Mouse (Mus musculus) WW6 (cell line): ENCODE data around the gene D630045J12Rik.

Source experiments
- DNase-seq: peaks from one replicate; pipeline ENCODE4 v3.0.0-alpha.2; 2013; ENCODE audit warnings: low read depth, low spot score

D630045J12Rik gene

DNA sequence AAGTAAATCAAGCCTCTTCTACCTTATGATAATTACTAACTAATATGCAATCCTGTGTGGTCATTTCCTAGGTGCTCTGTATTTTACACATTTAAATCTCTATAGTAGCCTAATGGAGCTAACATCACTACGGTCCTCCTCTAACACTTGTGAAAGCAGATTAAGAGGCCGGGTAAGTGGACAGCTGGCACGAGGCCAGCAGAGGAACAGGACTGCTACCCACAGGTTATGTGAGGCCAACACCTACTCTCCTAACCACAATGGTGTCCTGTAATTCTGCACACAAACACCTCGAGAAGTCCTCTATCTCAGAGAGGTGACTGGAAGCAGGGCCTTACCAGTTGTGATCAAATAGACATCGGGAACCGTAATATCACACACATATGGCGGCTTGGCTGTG lies 59.8 kb downstream of the D630045J12Rik start:
- DNase-seq = no peak

GRCm38 (mm10) chr6:38192952-38193351 lies 60.9 kb downstream of the D630045J12Rik start:
- no peak for DNase-seq

GRCm38 (mm10) chr6:38186312-38186950 lies 67.4 kb downstream of the D630045J12Rik start:
- DNase-seq = no peak

DNA sequence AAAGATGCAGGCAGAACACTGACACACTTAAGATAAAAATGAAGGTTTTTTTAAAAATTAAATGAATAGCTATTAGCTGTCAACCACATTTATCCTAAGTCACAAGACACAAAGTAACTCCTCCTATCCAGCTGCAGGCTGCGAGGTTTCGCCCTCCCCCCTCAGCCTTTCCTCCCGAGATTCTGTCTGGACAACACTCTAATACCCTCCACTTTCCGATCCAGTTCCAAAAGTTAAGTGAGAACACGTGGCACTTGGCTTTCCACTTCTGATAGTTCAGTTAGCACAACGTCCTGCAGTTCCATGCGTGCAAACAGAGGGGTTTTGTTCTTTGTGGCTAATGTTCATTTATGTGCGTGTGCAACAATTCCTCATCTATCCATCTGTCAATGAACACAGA lies 69.0 kb downstream of the D630045J12Rik start:
- DNase-seq = no peak

- no peak for DNase-seq
These were observed 72.0 kb downstream of the D630045J12Rik start for GRCm38 (mm10) chr6:38181756-38182318.

DNA sequence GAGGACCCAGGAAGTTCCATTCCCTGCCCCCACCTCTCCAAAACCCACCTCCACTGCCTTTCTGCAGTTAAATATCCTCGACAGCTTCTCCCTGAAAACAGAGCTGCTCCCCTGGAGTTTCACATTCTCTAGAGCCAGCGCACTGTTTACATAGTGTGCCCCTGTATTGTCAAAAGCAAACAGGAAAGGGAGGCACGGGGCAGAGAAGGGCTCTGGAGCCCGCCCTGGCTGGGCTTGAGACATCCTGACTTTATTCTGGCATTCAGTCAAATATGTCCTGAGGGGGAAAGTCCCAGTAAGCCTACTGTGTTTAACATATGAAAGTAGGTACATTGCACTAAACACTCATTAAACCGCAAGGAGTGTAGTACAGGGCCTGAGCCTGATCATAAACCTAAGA lies 73.1 kb downstream of the D630045J12Rik start:
- DNase-seq = no peak

DNA sequence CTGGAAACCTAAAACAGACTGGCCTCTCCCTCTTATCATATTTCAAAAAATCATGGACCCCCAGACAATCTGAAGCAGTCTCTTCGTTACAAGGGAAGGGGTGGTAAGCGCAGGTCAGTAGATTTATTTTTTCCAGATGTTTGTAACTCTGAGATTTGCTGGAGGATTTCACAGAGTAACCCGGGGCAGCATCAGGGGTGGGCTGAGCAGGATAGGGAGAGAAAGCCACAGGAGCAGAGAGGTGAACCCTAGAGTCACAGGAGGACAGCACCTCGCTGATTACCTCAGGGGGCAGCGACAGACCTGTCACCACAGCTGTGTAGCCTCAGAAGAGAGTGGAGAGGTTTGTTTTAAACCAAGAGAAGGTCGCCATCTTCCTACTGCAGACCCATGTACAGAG lies 88.4 kb downstream of the D630045J12Rik start:
- DNase-seq = no peak

- DNase-seq = no peak
These were observed 89.1 kb downstream of the D630045J12Rik start for GRCm38 (mm10) chr6:38164705-38165104.

GRCm38 (mm10) chr6:38162825-38163504 lies 90.8 kb downstream of the D630045J12Rik start:
- no peak for DNase-seq

DNA sequence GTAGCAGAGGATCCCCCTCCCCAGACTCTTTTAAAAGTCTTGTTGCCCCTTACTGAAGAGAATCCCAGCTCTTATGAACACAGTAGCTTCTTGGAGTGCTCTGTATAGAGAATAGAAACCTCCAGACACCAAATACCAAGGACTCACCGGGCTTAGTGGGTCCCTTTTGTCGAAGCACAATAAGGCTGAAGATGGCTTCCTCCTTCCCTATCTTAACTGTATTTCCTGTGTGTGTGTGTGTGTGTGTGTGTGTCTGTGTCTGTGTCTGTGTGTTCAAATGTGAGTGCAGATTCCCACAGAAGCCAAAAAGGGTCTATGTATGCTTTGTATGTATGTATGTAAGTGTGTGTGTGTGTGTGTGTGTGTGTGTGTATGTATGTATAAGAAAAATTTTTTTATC lies 93.3 kb downstream of the D630045J12Rik start:
- DNase-seq = no peak

DNA sequence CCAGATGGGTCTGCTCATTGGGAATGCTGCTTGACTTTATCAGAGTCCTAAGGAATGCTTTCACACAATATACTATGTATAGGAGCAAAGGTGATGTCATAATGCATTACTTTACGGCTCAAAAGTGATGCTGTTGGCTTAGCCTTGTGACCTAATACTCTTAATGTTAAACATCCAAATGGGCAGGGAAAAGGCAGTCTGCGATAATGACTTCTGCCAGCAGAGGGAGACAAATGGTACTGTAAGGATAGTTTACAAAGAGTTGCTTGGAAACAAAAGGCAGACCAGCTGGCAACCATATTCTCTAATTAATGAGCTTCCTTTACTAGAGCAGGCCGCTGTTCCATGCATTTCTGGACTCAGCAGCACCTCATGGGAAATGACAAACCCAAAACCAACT lies 93.7 kb downstream of the D630045J12Rik start:
- peak; percentile 45 for DNase-seq

- DNase-seq = no peak
These were observed 94.2 kb downstream of the D630045J12Rik start for GRCm38 (mm10) chr6:38159576-38159975.

DNA sequence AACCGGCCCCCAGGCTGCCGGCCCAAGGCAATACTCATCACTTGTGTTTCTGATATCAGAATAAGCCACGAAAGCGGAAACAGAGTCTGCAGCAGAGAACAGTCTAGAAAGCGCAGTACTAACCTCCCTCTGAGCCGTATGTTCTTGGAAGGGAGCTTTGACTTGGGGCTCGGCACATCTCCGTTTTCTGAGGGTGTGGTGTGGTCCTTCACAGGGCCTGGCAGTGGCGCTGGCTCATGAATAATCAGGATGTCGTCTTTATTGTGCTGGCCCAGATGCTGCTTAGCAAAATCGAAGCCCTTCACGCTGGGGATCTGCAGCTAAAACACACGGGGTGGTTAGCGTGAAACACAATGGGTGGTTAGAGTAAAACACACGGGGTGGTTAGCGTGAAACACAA lies 95.9 kb downstream of the D630045J12Rik start:
- no peak for DNase-seq

DNA sequence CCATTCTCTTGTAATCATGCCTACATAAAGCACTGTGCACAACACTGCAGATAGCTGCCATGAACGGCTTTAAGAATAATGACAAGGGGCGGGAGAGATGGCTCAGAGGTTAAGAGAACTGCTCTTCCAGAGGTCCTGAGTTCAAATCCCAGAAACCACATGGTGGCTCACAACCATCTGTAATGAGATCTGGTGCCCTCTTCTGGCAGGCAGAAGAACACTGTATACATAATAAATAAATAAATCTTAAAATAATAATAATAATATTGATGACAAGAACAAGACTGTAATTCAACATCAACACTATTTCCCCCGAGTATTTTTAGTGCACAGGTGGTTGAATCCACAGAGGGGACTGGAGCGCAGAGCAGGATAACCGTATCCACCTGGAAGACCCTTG lies 97.6 kb downstream of the D630045J12Rik start:
- no peak for DNase-seq

DNA sequence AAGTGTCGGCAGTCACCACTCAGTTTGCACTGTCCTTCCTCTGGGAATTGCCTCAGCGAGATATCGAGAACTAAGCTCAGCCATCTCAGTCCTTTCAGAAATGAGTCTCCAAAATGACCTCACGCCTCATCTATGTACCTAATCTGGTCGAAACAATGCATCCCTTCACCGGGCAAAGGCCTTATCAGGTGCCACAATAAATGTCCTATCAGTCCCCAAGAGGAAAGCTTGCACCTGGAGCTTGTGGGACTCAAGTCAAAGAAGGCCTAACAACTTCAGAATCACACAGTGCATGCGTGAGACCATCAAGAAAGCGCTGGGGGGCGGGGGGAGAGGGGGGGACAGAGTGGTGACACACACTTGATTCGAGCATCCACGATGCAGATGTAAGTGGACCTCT lies 101.5 kb downstream of the D630045J12Rik start:
- no peak for DNase-seq

DNA sequence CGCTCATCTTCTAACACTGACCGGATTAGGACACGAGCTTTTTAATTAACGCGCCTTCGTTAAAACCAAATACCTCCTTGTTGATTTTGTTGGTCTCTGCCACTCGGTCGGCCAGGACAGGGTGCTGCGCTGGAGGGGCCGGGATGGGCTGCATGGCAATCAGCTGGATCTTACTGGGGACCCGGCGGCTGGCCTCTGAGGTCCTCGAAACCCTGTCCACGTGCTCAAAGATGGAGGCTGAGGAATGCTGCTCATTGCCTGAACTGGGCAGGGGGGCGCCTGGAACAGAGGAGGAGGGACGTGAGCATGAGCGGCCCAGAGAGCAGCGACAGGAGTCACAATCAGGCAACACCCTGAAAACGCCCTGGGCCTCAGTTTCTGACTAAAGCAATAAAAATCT lies 104.3 kb downstream of the D630045J12Rik start:
- DNase-seq = no peak

- DNase-seq = no peak
These were observed 105.2 kb downstream of the D630045J12Rik start for GRCm38 (mm10) chr6:38148626-38149025.

DNA sequence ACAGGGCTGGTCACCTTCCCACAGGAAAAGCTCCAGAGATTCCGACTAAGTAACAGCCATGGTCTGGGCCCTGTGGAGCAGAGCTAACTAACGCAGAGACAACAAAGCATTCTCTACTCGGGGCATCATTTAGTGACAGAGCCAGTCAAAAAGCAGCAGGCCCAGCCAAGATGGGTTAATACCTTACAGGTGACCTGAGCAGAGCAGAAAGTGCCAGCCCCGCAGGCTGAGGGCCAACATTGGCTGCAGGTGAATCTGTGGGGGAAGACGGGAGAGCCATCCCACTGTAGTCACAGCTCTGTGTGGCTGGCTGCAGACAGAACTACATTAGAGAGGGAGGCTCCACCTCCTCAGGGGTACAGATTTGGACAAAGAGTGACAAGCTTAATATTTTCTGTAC lies 106.5 kb downstream of the D630045J12Rik start:
- no peak for DNase-seq

GRCm38 (mm10) chr6:38145463-38146065 lies 108.2 kb downstream of the D630045J12Rik start:
- no peak for DNase-seq

DNA sequence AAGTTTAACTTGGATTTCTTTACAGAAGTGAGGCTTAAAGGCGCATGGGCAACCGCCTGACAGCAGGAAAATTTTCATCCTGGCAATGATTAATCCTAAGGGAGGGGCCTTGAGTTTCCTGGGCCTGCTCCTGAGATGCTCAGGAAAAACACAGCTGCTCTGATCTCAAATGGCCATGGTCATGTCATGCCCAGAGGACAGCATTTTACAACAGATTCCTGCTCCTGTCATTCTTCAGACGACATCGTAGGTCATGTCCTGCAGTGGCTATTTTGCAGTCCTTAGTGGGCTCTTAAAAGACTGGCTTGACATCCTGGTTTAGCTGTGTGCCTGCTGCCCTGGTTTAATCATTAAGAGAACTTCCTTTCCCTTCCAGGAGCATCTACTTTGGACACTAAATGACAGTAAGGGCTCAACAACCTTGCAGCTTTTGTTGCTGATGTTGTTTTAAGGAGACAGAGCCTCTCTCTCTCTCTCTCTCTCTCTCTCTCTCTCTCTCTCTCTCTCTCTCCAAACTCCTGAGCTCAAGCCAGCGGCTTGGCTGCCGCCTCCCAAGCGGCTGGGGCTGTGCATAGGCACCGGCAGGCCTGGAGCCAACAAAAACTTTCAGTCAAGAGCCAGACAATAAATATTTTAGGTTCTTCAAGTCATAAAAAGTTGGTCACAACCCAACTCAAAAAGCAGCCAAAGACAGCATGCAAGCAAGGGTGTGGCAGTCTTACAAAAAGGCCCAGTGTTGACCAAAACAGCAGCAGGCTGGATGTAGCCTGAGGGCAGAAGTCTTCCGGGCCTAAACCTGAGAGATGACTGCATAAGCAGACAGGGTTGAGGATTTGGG lies 109.4 kb downstream of the D630045J12Rik start:
- DNase-seq = no peak

DNA sequence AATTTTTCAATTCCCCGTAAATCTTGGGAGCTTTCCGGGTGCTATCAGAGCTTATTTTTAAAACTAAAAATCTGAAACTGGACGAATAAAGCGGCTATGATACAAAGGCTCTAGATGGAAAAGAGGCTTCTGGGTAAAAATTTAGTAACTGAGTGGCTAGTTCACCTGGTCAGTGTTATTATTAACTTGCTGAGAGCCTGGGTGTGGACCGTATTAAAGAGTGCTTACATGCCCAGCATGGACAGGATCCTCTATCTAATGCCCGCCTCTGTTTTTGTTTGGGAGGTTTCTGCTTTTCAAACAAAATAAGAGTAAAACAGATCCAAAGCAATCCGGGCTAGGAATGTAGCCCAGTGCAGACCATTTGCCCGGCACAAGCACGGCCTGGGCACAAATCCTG lies 113.4 kb downstream of the D630045J12Rik start:
- DNase-seq = no peak

DNA sequence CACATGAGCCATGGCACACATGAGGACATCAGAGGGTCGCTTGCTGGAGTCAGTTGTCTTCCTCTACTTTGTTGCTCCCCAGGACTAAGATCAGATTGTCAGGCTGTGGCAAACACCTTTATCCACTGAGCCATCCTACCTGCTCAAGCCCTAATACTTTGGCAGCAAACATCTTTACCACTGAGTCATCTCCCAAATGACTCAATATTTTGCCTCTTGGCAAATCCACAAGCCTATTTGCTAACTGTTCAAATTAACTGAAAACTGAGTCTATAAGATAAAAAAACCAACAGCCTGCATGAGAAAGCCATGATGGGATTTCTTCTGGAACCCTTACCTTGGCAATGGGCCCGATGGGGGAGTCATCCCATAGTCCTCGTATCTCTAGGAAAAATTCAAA lies 114.7 kb downstream of the D630045J12Rik start:
- DNase-seq = no peak
